Mouse (Mus musculus) embryonic facial prominence, embryonic 12.5 days (tissue): ENCODE results near the gene Rgl1. TPM values are rescaled to one million over a fixed set of nuclear protein-coding genes. Genes with fewer than 3 reads are reported as not detected.
A peak's percentile ranks its signal among the peaks of the same experiment; 100 is the strongest.

Experiments used
- ATAC-seq: fragments of 200-750 bp; cut with Nextera tagmentation; 2 replicates; pipeline ENCODE4 v1.8.0; 2017; ENCODE audit not compliant: insufficient number of reproducible peaks, insufficient read depth, low FRiP score, low TSS enrichment
- H3K27ac ChIP-seq: fragments of 300-500 bp; sonication (generic); 2 replicates; pipeline ENCODE4 v1.5.1; 2016; ENCODE audit warnings: mild to moderate bottlenecking
- H3K27me3 ChIP-seq: fragments of 300-500 bp; sonication (generic); 2 replicates; pipeline ENCODE4 v1.6.1; 2016; ENCODE audit warnings: mild to moderate bottlenecking, moderate library complexity
- H3K36me3 ChIP-seq: fragments of 300-500 bp; sonication (generic); 2 replicates; pipeline ENCODE4 v1.6.1; 2016; ENCODE audit warnings: mild to moderate bottlenecking
- H3K4me1 ChIP-seq: fragments of 300-500 bp; sonication (generic); 2 replicates; pipeline ENCODE4 v1.6.1; 2016
- H3K4me2 ChIP-seq: fragments of 300-500 bp; sonication (generic); replicated peaks from 2 replicates; pipeline ENCODE4 v1.6.1; 2016; ENCODE audit warnings: mild to moderate bottlenecking, moderate library complexity
- H3K4me3 ChIP-seq: fragments of 300-500 bp; sonication (generic); 2 replicates; pipeline ENCODE4 v1.5.1; 2016; ENCODE audit warnings: mild to moderate bottlenecking
- H3K9ac ChIP-seq: fragments of 300-500 bp; sonication (generic); 2 replicates; pipeline ENCODE4 v1.6.1; 2016; ENCODE audit warnings: mild to moderate bottlenecking, moderate library complexity
- H3K9me3 ChIP-seq: fragments of 300-500 bp; sonication (generic); 2 replicates; pipeline ENCODE4 v1.6.1; 2016; ENCODE audit warnings: mild to moderate bottlenecking, moderate library complexity
- WGBS: fragments of 180-500 bp; shearing (Covaris S2); methylation state at CpG from one replicate; pipeline ENCODE4 v1.1.7; 2016; 5-methylcytosine and 5-hydroxymethylcytosine counted together
- polyA plus RNA-seq: library from polyadenylated mRNA; unstranded; fragments of >200 nt; fragmentation: Nextera tagmentation; extraction: Ambion mirVana; gene quantifications from 2 replicates; pipeline ENCODE4 v1.2.1, GENCODE M21; 2016

Rgl1 gene
- 27.6 and 28.9 TPM in 2 replicates for polyA plus RNA-seq

DNA sequence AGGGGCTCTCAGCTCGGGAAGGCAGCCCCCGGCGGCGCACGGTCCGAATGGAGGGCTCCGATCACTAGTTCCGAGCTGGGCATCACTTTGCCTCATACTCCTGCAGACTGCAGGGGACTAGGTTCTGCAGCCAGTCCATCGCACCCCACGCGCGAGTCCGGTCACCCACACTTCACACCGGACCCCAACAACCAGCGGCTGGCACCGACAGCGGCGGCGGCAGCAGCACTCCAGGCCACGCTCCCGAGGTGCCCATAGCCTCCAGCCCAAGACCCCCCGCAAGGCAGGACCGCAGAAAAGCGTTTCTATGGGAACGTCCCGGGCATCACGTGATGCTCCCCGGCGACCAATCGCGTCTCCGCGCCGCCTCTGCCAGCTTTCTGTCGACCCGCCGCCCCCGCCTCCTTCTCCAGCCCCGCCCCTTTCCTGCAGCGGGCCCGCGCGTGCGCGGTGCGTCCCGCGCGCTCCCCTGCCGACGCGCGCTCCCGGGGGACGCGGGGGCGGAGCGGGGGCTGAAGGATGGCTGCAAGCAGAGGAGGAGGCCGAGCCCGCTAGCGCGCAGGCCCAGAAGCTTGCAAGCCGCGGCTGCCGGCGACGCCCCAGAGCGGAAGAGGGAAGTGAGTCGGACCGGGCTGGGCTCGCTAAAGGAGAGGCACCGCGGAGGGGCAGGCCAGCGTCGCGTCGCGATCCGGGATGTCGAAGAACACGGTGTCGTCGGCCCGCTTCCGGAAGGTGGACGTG is at the start of gene Rgl1, which contains the start of gene Arpc5:
Rgl1 (minus strand) TSS at position 320 of the 741 bp plus-strand sequence.
Arpc5 (plus strand) TSS at position 511 of the 741 bp plus-strand sequence.
- WGBS = under 1% methylated on average over 82 of the region's 86 CpGs
- 0 out of 2 replicates have a peak, but pooled peaks cover 3% of the 10 kb centered on the region for H3K27me3 ChIP-seq
- ATAC-seq = peak; percentile 97
- peak within 1 kb of the TSS; percentile 84 for H3K4me3 ChIP-seq
- H3K4me1 ChIP-seq = 0 out of 2 replicates have a peak, but pooled peaks cover 4% of the 10 kb centered on the region
- peaks cover 10% of the 10 kb centered on the region for H3K36me3 ChIP-seq
- H3K4me2 ChIP-seq = peak within 1 kb of the TSS; percentile 97
- H3K9me3 ChIP-seq = no peaks in the 10 kb centered on the region
- peak within 1 kb of the TSS; percentile 77 for H3K9ac ChIP-seq
- peak within 1 kb of the TSS; percentile 5 for H3K27ac ChIP-seq

GRCm38 (mm10) chr1:152815265-152815701 is 49.1 kb upstream of the Rgl1 start:
- H3K36me3 ChIP-seq = no peaks in the 10 kb centered on the region
- H3K4me1 ChIP-seq = peaks cover 3% of the 10 kb centered on the region; the same call in 1 of the 2 replicates
- 45% methylated on average over 7 of the region's 7 CpGs for whole genome bisulfite sequencing
- no peak overlapping the region for H3K9ac ChIP-seq
- no peak overlapping the region for H3K4me3 ChIP-seq
- no peak overlapping the region for H3K27ac ChIP-seq
- peak; percentile 71; the same call in 1 of the 2 replicates for ATAC-seq
- no peaks in the 10 kb centered on the region for H3K9me3 ChIP-seq
- H3K27me3 ChIP-seq = no peaks in the 10 kb centered on the region
- H3K4me2 ChIP-seq = no peak overlapping the region

GRCm38 (mm10) chr1:152810533-152811439 is 44.6 kb upstream of the Rgl1 start:
- Histone ChIP-seq H3K9me3 (no peaks in the 10 kb centered on the region), H3K9ac (no peak overlapping the region), H3K4me1 (peaks cover 5% of the 10 kb centered on the region; the same call in 1 of the 2 replicates), H3K4me3 (no peak overlapping the region), H3K36me3 (no peaks in the 10 kb centered on the region), H3K4me2 (no peak overlapping the region), H3K27me3 (no peaks in the 10 kb centered on the region), H3K27ac (no peak overlapping the region)
- 76% methylated on average over 13 of the region's 13 CpGs for whole genome bisulfite sequencing
- ATAC-seq = no peak

DNA sequence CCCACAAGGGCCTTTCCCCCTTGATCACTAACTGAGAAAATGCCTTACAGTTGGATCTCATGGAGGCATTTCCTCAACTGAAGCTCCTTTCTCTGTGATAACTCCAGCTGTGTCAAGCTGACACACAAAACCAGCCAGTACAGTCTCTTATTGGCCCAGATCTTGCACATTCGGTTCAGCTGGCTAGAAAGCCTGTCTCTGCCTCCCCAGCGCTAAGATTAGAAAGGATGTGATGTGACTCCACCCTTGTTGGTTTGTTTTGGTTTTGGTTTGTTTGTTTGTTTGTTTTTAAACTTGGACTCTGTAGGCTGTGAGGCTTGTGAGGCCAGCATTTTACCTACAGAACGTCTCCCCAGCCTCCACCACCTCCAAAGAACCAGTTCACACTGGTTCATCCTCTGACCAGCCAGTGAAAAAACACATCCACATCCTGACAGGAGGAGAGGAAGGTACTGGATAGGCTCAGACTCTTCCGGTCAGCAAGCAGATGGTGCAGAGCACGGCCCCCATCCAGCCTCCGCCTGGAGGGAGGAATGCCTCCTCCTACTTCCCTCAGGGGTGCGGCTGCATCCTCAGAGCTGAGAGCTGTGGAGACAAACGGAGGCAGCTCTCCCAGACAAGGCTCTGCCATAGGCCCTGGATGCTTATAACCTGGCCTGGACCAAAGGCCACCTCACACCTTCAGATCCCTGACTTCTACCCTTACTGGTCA is 43.5 kb upstream of the Rgl1 start:
- no peaks in the 10 kb centered on the region for H3K27me3 ChIP-seq
- no peak overlapping the region for H3K9ac ChIP-seq
- 35% methylated on average over 8 of the region's 8 CpGs for WGBS
- H3K36me3 ChIP-seq = no peaks in the 10 kb centered on the region
- no peak overlapping the region for H3K4me3 ChIP-seq
- H3K9me3 ChIP-seq = no peaks in the 10 kb centered on the region
- 0 out of 2 replicates have a peak, but pooled peaks have one; percentile 19 for ATAC-seq
- H3K4me1 ChIP-seq = peaks cover 5% of the 10 kb centered on the region; the same call in 1 of the 2 replicates
- H3K4me2 ChIP-seq = no peak overlapping the region
- no peak overlapping the region for H3K27ac ChIP-seq

DNA sequence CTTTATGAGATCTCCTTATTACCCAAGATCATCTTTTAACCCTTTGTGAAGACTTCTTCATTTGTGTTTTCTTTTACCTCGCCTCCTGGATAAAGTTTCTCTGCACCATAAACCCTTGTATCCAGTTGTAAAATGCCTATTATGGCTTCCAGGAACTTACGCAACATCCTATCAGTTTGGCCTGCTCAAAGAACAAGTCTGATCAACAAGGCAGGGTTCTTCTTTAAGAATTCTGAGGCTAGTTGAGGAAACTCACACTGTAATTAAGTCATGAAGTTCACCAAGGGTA is 42.2 kb upstream of the Rgl1 start:
- WGBS = 79% methylated on average over 2 of the region's 2 CpGs
- Histone ChIP-seq H3K9ac (no peak overlapping the region), H3K4me1 (peaks cover 5% of the 10 kb centered on the region; the same call in 1 of the 2 replicates), H3K4me2 (no peak overlapping the region), H3K4me3 (no peak overlapping the region), H3K9me3 (no peaks in the 10 kb centered on the region), H3K27me3 (no peaks in the 10 kb centered on the region), H3K27ac (no peak overlapping the region), H3K36me3 (no peaks in the 10 kb centered on the region)
- no peak for ATAC-seq

- peak overlapping the region; percentile 58; the same call in 1 of the 2 replicates for H3K27ac ChIP-seq
- H3K27me3 ChIP-seq = no peaks in the 10 kb centered on the region
- H3K4me2 ChIP-seq = no peak overlapping the region
- WGBS = 59% methylated on average over 18 of the region's 18 CpGs
- H3K9ac ChIP-seq = no peak overlapping the region
- H3K9me3 ChIP-seq = no peaks in the 10 kb centered on the region
- ATAC-seq = no peak
- peaks cover 5% of the 10 kb centered on the region; the same call in 1 of the 2 replicates for H3K4me1 ChIP-seq
- no peaks in the 10 kb centered on the region for H3K36me3 ChIP-seq
- H3K4me3 ChIP-seq = no peak overlapping the region
These were observed 41.7 kb upstream of the Rgl1 start for GRCm38 (mm10) chr1:152807619-152808391.

DNA sequence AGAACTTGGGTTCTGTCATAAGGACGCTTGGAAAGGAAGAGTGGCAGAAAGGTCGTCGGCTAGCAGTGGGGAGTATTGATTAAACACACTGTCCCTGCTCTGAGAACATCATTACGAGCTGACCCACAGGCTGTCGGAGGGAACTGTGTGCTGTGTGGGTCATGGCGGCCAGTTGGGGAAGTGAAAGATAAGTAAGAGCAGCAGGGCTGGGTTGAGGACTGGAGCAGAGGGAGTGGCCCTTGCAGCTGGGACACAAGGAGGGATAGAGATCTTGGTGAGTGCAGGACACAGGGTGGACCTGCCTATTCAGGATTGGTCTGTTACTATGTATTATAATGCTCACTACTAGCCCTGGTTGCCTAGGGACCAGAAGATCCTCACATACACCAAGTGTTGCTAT is 38.8 kb upstream of the Rgl1 start:
- 84% methylated on average over 6 of the region's 6 CpGs for WGBS
- Histone ChIP-seq H3K4me1 (peaks cover 6% of the 10 kb centered on the region; the same call in 1 of the 2 replicates), H3K27me3 (no peaks in the 10 kb centered on the region), H3K4me3 (no peak overlapping the region), H3K36me3 (no peaks in the 10 kb centered on the region), H3K9me3 (no peaks in the 10 kb centered on the region), H3K9ac (no peak overlapping the region), H3K27ac (no peak overlapping the region), H3K4me2 (no peak overlapping the region)
- ATAC-seq = no peak

- WGBS = 86% methylated on average over 13 of the region's 13 CpGs
- Histone ChIP-seq H3K36me3 (no peaks in the 10 kb centered on the region), H3K4me2 (no peak overlapping the region), H3K4me1 (0 out of 2 replicates have a peak, but pooled peaks cover 4% of the 10 kb centered on the region), H3K27me3 (no peaks in the 10 kb centered on the region), H3K9me3 (no peaks in the 10 kb centered on the region), H3K27ac (no peak overlapping the region), H3K4me3 (no peak overlapping the region), H3K9ac (no peak overlapping the region)
- no peak for ATAC-seq
These were observed 34.6 kb upstream of the Rgl1 start for GRCm38 (mm10) chr1:152800633-152801176.

DNA sequence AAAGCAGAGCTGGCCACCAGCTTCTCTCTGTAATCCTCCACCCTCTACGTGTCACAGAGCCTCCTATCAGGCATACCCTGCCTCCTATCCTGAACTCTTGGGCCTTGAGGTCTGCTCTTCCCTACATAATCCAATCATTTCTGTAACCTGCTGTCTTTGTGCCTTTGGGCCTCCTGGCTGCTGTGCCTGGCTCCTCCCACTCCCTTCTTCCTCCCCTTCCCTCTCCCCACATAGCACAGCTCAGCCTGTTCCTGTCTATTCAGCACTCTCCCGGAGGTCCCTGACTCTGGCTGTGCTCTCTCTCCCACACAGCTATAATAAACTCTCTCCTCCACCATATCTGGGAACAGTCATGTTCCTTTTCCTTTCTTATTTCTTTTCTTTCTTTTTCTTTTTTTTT is 33.7 kb upstream of the Rgl1 start, which contains the start of gene Ncf2:
Ncf2 (plus strand) TSS at position 298 of the 400 bp plus-strand sequence.
- 14% methylated on average over 2 of the region's 2 CpGs for WGBS
- H3K4me2 ChIP-seq = no peak within 1 kb of the TSS
- no peak within 1 kb of the TSS for H3K27ac ChIP-seq
- 0 out of 2 replicates have a peak, but pooled peaks cover 4% of the 10 kb centered on the region for H3K4me1 ChIP-seq
- H3K36me3 ChIP-seq = no peaks in the 10 kb centered on the region
- H3K9me3 ChIP-seq = no peaks in the 10 kb centered on the region
- ATAC-seq = peak; percentile 80; the same call in 1 of the 2 replicates
- no peak within 1 kb of the TSS for H3K4me3 ChIP-seq
- no peaks in the 10 kb centered on the region for H3K27me3 ChIP-seq
- no peak within 1 kb of the TSS for H3K9ac ChIP-seq

DNA sequence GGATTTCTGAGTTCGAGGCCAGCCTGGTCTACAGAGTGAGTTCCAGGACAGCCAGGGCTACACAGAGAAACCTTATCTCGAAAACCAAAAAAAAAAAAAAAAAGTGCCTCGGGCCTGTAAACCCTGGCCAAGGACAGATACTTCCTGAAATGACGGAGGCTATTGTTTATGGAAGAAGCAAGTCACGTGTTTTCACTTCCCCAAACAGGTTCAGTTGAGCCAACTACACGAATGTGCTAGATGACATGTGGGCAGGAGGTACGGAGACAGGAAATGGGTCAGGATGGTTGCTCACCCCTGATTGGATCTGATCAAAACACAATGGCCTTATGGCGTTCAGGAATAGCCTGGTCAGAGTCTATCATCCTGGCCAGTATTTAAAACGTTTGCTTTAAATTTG is 32.0 kb upstream of the Rgl1 start:
- Histone ChIP-seq H3K4me2 (no peak overlapping the region), H3K27ac (no peak overlapping the region), H3K36me3 (no peaks in the 10 kb centered on the region), H3K4me1 (0 out of 2 replicates have a peak, but pooled peaks cover 4% of the 10 kb centered on the region), H3K9ac (no peak overlapping the region), H3K9me3 (no peaks in the 10 kb centered on the region), H3K27me3 (no peaks in the 10 kb centered on the region), H3K4me3 (no peak overlapping the region)
- WGBS = 57% methylated on average over 9 of the region's 9 CpGs
- no peak for ATAC-seq
